Mouse (Mus musculus) ES-E14 (cell line): ENCODE results near the gene Pafah1b2. TPM values are rescaled to one million over a fixed set of nuclear protein-coding genes. Genes with fewer than 3 reads are reported as not detected.

Experiments used
- DNase-seq: peaks from one replicate; pipeline ENCODE4 v3.0.0-alpha.2; 2013; ENCODE audit warnings: low read depth, low spot score
- H3K27ac ChIP-seq: 2 replicates; pipeline ENCODE4 v1.5.1; 2012; ENCODE audit warnings: low read depth, mild to moderate bottlenecking, low read length, moderate library complexity, mixed read lengths; ENCODE audit not compliant: poor library complexity, insufficient read depth, severe bottlenecking
- H3K36me3 ChIP-seq: 2 replicates; pipeline ENCODE4 v1.6.1; 2012; ENCODE audit warnings: mild to moderate bottlenecking, low read length, moderate library complexity, mixed read lengths; ENCODE audit not compliant: control insufficient read depth, poor library complexity, insufficient read depth, severe bottlenecking
- H3K4me1 ChIP-seq, 2 experiments: fragments of 150-350 bp in 1 of 2; sonication (generic) in 1 of 2; 2 replicates each; pipeline ENCODE4 v1.6.1; 2012; ENCODE audit warnings: low read length in 2 of 2, mild to moderate bottlenecking in 1 of 2, mixed read lengths in 1 of 2; ENCODE audit not compliant: control insufficient read depth in 2 of 2, insufficient read depth in 2 of 2, poor library complexity in 1 of 2
- H3K4me3 ChIP-seq, 2 experiments: fragments of 150-350 bp in 1 of 2; sonication (generic) in 1 of 2; 2 replicates each; pipeline ENCODE4 v1.5.1; 2012; ENCODE audit warnings: low read length in 2 of 2, low read depth in 1 of 2, mild to moderate bottlenecking in 1 of 2, mixed read lengths in 1 of 2; ENCODE audit not compliant: insufficient read depth in 1 of 2, poor library complexity in 1 of 2, severe bottlenecking in 1 of 2
- H3K9ac ChIP-seq: 2 replicates; pipeline ENCODE4 v1.6.1; 2012; ENCODE audit warnings: low read depth, mild to moderate bottlenecking, low read length, mixed read lengths; ENCODE audit not compliant: poor library complexity, insufficient read depth, severe bottlenecking
- H3K9me3 ChIP-seq: fragments of 150-350 bp; sonication (generic); 2 replicates; pipeline ENCODE4 v1.6.1; 2012; ENCODE audit warnings: low read depth, mild to moderate bottlenecking, low read length; ENCODE audit not compliant: control insufficient read depth, insufficient read depth
- CHD2 ChIP-seq: IDR thresholded peaks from 2 replicates; pipeline ENCODE4 v1.6.1; 2014; ENCODE audit warnings: mild to moderate bottlenecking, low read depth, low read length, inconsistent platforms
- HCFC1 ChIP-seq: IDR thresholded peaks from 2 replicates; pipeline ENCODE4 v1.6.1; 2012; ENCODE audit warnings: low read length, inconsistent platforms, borderline replicate concordance; ENCODE audit not compliant: insufficient read depth
- MAFK ChIP-seq: IDR thresholded peaks from 2 replicates; pipeline ENCODE4 v1.6.1; 2014; ENCODE audit warnings: mild to moderate bottlenecking, low read depth, low read length, inconsistent platforms; ENCODE audit not compliant: insufficient read depth
- ZC3H11A ChIP-seq: IDR thresholded peaks from 2 replicates; pipeline ENCODE4 v1.6.1; 2012; ENCODE audit warnings: low read depth, mild to moderate bottlenecking, inconsistent platforms, low read length, borderline replicate concordance
- ZNF384 ChIP-seq: IDR thresholded peaks from 2 replicates; pipeline ENCODE4 v1.6.1; 2012; ENCODE audit warnings: low read depth, low read length, inconsistent platforms
- in situ Hi-C, 2 experiments: fragments of 600-800 bp; cut with MboI; formaldehyde crosslinking; loops; one replicate each; pipeline ENCODE4 v1.15.1; 2025; ENCODE audit warnings: low sequenced_read_pairs in 2 of 2, inconsistent platforms in 1 of 2; ENCODE audit not compliant: unreplicated experiment in 2 of 2
- total RNA-seq: library from RNA; depleted of rRNA; stranded (reverse); fragments of 300-350 nt; gene quantifications from 2 replicates; pipeline ENCODE4 v1.2.3, GENCODE M21; 2012

Pafah1b2 gene
- total RNA-seq, 1 experiment = 64.9 TPM

GRCm38 (mm10) chr9:45941329-45941888 is 71.1 kb downstream of the Pafah1b2 start:
- Histone ChIP-seq H3K4me1 (peaks cover 0 to 22% of the 10 kb centered on the region in 2 experiments; a peak in 3 of 4 replicates), H3K9ac (no peak overlapping the region), H3K27ac (no peak overlapping the region), H3K4me3 (peak overlapping the region; percentile 29 to 34; a peak in 2 of 4 replicates), H3K9me3 (no peaks in the 10 kb centered on the region), H3K36me3 (peaks cover 46% of the 10 kb centered on the region)
- in situ Hi-C loops = no loop called here
- no peak for DNase-seq
- TF ChIP-seq CHD2 (no peak), ZNF384 (no peak), MAFK (no peak), HCFC1 (no peak)

- H3K4me1 ChIP-seq = peaks cover 1 to 28% of the 10 kb centered on the region in 2 experiments; a peak in 3 of 4 replicates
- no peaks in the 10 kb centered on the region for H3K9me3 ChIP-seq
- no peak overlapping the region for H3K9ac ChIP-seq
- no peak for TF ChIP-seq HCFC1
- no peak for TF ChIP-seq CHD2
- no peak for TF ChIP-seq MAFK
- TF ChIP-seq ZNF384 = no peak
- TF ChIP-seq ZC3H11A = no peak
- no peak overlapping the region for H3K4me3 ChIP-seq
- in situ Hi-C loops = no loop called here
- DNase-seq = no peak
- no peak overlapping the region for H3K27ac ChIP-seq
- H3K36me3 ChIP-seq = peaks cover 34% of the 10 kb centered on the region
These were observed 72.7 kb downstream of the Pafah1b2 start for GRCm38 (mm10) chr9:45939794-45940193.

- Histone ChIP-seq H3K4me3 (no peak overlapping the region), H3K9me3 (no peaks in the 10 kb centered on the region)
- in situ Hi-C loops = no loop called here
These were observed 73.4 kb downstream of the Pafah1b2 start for GRCm38 (mm10) chr9:45938952-45939637.

GRCm38 (mm10) chr9:45938088-45938487 is 74.4 kb downstream of the Pafah1b2 start:
- Histone ChIP-seq H3K4me3 (no peak overlapping the region), H3K9me3 (no peaks in the 10 kb centered on the region), H3K27ac (no peak overlapping the region), H3K9ac (no peak overlapping the region), H3K4me1 (peaks cover 1 to 24% of the 10 kb centered on the region in 2 experiments; a peak in 2 of 4 replicates), H3K36me3 (peaks cover 20% of the 10 kb centered on the region)
- DNase-seq = no peak
- TF ChIP-seq CHD2 = no peak
- TF ChIP-seq MAFK = no peak
- no peak for TF ChIP-seq ZNF384
- TF ChIP-seq ZC3H11A = no peak
- TF ChIP-seq HCFC1 = no peak
- in situ Hi-C loops = no loop called here

More at GRCm38 (mm10) chr9:45938952-45939637, 73.4 kb downstream of the Pafah1b2 start:
- TF ChIP-seq ZNF384 (no peak), ZC3H11A (no peak), CHD2 (no peak)
- Histone ChIP-seq H3K27ac (no peak overlapping the region), H3K9ac (no peak overlapping the region), H3K4me1 (peaks cover 1 to 25% of the 10 kb centered on the region in 2 experiments; a peak in 2 of 4 replicates), H3K36me3 (peaks cover 29% of the 10 kb centered on the region)
- DNase-seq = no peak
